Mouse (Mus musculus) testis, adult 2 months (tissue): ENCODE results near the gene Mettl17. TPM values are rescaled to one million over a fixed set of nuclear protein-coding genes. Genes with fewer than 3 reads are reported as not detected.

ENCODE experiments used
- H3K27ac ChIP-seq: fragments of 200-500 bp; 2 replicates; pipeline ENCODE4 v1.5.1; 2012; ENCODE audit warnings: low read depth, low read length; ENCODE audit not compliant: control insufficient read depth, insufficient read depth
- H3K27me3 ChIP-seq: fragments of 200-500 bp; 2 replicates; pipeline ENCODE4 v1.6.1; 2012; ENCODE audit warnings: mild to moderate bottlenecking, low read length, moderate library complexity; ENCODE audit not compliant: control insufficient read depth, insufficient read depth
- H3K36me3 ChIP-seq: fragments of 200-500 bp; 2 replicates; pipeline ENCODE4 v1.6.1; 2012; ENCODE audit warnings: mild to moderate bottlenecking, low read length; ENCODE audit not compliant: control insufficient read depth, insufficient read depth
- H3K4me1 ChIP-seq: fragments of 200-500 bp; 2 replicates; pipeline ENCODE4 v1.6.1; 2012; ENCODE audit warnings: low read length; ENCODE audit not compliant: control insufficient read depth, insufficient read depth
- H3K4me3 ChIP-seq: fragments of 200-500 bp; 2 replicates; pipeline ENCODE4 v1.5.1; 2012; ENCODE audit warnings: low read depth, mild to moderate bottlenecking, low read length, moderate library complexity, mixed read lengths; ENCODE audit not compliant: control insufficient read depth
- CTCF ChIP-seq: fragments of 200-500 bp; IDR thresholded peaks from 2 replicates; pipeline ENCODE4 v1.5.1; 2012; ENCODE audit warnings: low read depth, mild to moderate bottlenecking, inconsistent platforms, low read length, moderate library complexity; ENCODE audit not compliant: control insufficient read depth, insufficient read depth, insufficient replicate concordance
- POLR2A ChIP-seq: fragments of 200-500 bp; IDR thresholded peaks from 2 replicates; pipeline ENCODE4 v1.6.1; 2012; ENCODE audit warnings: low read depth, mild to moderate bottlenecking, inconsistent platforms, low read length, moderate library complexity; ENCODE audit not compliant: control insufficient read depth
- polyA plus RNA-seq: library from polyadenylated mRNA; depleted of rRNA; stranded (reverse); fragments of >200 nt; gene quantifications from 2 replicates; pipeline ENCODE4 v1.2.3, GENCODE M21; 2012

The Mettl17 gene
- polyA plus RNA-seq, 1 experiment: 15.8 TPM

DNA sequence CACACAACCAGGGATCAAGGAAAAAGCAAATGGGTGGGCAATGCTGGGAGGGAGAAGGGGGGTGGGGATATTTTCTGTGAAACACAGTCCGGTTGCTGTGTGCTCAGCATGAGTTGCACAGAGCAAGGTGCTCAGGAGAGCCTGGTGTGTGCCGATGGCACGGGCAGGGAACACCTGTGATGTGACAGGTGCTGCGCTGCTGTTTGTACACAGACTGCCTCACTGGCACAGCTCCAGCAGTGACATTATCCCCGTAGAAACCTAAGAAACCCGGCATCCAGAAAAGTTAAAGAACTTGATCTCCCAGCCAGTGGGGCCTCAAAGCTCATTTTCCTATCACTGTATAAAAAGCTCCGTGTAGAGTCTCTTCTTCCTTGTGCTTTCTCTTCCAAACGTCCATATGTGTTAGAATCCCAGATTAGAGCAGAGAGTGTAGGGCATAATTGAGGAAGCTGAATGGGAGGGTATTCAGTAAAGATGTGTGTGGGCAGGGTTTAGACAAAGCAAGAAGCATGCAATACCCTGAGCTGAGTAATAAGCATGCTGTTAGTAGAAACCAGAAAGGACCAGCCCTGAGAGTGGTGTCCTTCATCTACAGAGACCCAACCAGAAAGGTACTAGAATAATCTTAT, 12.0 kb downstream of the Mettl17 start:
- Histone ChIP-seq H3K4me1 (peaks cover 2% of the 10 kb centered on the region), H3K36me3 (no peaks in the 10 kb centered on the region), H3K27ac (no peak overlapping the region), H3K27me3 (no peaks in the 10 kb centered on the region), H3K4me3 (no peak overlapping the region)
- no peak for TF ChIP-seq CTCF
- no peak for TF ChIP-seq POLR2A

DNA sequence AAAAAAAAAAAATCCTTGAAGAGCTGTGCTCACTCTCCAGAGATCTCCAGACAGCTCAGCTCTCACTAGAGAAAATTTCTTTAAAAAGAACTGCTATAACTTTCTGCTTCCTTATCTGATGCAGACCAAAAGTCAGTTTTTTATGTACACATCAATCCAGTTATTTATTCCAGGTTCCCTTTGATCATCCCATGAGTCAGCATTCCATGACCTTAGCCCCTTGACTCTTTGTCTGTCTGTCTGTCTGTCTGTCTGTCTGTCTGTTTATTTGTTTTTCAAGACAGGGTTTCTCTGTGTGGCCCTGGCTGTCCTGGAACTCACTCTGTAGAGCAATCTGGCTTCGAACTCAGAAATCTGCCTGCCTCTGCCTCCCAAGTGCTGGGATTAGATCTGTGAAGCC, 14.7 kb downstream of the Mettl17 start:
- Histone ChIP-seq H3K27ac (no peak overlapping the region), H3K4me1 (no peaks in the 10 kb centered on the region; the same call in 1 of the 2 replicates), H3K27me3 (no peaks in the 10 kb centered on the region), H3K36me3 (no peaks in the 10 kb centered on the region), H3K4me3 (no peak overlapping the region)
- no peak for TF ChIP-seq CTCF
- no peak for TF ChIP-seq POLR2A

DNA sequence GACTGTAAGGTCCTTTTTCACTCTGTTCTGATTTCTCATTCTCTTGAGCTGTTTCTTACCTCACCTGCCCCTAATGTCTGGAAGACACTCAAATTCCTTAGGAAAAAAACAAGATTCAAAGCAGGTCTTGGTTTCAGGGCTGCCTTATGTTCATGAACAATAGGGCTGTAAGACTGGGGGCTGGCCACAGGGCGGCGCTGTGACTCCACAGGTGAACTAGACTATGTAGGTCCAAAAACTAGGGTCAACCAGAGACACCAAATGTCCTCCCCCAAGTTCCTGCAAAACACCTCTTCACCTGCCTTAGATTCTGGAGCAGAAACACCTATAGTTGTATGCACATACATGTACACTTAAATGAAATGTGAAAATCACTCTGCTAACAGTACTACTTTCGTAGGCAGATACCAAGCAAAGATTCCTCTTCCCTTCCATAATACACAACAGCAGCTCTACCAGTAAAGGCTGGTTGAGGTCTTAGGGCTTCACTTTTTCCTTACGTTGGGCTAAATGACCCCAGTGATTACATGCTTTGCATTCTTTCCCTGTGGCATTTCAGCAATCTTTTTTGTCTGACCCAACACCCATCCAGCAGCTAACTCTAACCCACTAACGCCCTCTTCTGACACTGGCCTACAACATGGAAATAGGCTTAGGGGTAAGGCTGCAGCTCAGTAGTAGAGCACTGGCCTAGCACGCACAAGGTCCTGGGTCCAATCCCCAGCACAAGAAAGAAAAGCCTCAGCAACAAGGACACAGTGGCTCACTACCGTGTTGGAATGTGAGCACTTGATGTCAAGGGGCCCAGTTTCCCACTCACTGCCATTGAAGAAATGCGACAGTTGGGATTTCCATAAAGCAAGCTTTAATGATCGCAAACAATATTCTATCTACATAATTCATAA, 18.4 kb downstream of the Mettl17 start:
- Histone ChIP-seq H3K27ac (no peak overlapping the region), H3K4me1 (no peaks in the 10 kb centered on the region), H3K36me3 (no peaks in the 10 kb centered on the region), H3K4me3 (no peak overlapping the region), H3K27me3 (no peaks in the 10 kb centered on the region)
- TF ChIP-seq POLR2A (no peak), CTCF (peak; percentile 86)

DNA sequence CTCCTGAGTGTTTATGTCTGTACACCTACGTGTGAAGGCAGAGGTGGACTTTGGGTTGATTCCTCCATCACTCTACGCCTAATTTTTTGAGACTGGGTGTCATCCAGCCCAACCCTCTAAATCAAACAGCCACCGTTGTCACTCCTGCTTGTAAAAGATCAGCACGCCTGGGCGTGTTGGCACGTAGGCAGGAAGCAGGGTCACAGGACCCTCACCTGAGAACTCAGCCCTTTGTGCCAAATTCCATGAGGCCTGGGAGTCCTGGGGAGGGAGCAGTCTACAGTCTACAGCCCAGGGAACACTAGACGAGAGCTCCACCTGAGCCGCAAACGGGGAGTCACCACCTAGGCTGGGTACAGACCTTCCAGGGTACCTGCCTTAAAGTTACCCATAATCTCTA, 19.1 kb downstream of the Mettl17 start:
- TF ChIP-seq POLR2A (no peak), CTCF (no peak)
- Histone ChIP-seq H3K4me3 (no peak overlapping the region), H3K36me3 (no peaks in the 10 kb centered on the region)

DNA sequence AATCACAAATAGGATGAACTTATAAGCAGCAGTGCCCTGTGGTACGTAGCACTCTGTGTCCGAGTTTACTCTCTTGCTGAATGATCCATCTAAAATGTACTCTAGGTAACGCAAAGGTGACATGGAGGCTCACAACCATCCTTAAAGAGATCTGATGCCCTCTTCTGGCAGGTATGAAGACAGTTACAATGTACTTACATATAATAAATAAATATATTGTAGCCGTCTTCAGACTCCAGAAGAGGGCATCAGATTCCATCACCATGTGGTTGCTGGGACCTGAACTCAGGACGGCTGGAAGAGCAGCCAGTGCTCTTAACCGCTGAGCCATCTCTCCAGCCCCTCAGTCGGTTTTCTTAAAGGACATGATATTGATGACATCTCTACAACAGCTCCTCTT, 20.1 kb downstream of the Mettl17 start:
- Histone ChIP-seq H3K36me3 (no peaks in the 10 kb centered on the region), H3K27me3 (no peaks in the 10 kb centered on the region), H3K4me1 (no peaks in the 10 kb centered on the region), H3K4me3 (no peak overlapping the region), H3K27ac (no peak overlapping the region)
- no peak for TF ChIP-seq CTCF
- no peak for TF ChIP-seq POLR2A

More for the DNA sequence above, 19.1 kb downstream of the Mettl17 start:
- Histone ChIP-seq H3K27ac (no peak overlapping the region), H3K4me1 (no peaks in the 10 kb centered on the region), H3K27me3 (no peaks in the 10 kb centered on the region)

DNA sequence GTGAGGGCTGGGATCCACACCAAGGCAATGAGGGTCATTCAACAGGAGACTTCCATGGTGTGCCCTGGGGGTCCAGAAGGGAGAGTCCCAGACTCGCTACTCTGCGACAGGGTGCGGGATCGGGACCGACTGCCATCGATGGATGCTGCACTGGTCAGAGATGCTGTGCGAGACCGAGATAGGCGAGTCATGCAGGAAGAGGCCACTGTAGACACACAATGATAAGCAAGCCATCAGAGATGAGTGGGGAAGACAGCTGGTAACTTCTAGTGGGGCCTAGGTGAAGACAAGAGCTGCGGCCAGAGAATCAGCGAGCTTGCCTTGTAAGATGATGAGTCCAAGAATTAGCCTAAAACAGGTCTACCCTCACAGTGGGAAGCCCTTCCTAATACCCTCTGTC, 21.5 kb downstream of the Mettl17 start:
- Histone ChIP-seq H3K36me3 (no peaks in the 10 kb centered on the region), H3K4me3 (no peak overlapping the region)
- no peak for TF ChIP-seq POLR2A

DNA sequence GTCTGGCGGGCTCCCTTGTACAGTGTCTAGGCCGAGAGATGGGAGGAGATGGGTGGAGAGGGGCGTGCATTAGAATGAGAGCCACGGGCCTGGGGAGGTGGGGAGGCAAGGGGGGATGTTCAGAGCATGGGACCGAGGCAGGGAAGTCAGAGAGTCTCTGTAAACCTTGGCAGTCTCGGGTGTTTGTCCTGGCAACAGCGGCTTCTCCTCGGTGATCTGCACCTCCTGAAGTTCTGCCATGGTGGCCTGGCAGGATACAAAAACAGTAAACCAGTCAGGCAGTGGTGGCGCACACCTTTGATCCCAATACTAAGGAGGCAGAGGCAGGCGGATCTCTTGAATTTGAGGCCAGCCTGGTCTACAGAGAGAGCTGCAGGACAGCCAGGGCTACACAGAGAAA, 26.7 kb downstream of the Mettl17 start:
- Histone ChIP-seq H3K27ac (no peak overlapping the region), H3K27me3 (no peaks in the 10 kb centered on the region), H3K36me3 (no peaks in the 10 kb centered on the region), H3K4me3 (no peak overlapping the region), H3K4me1 (peaks cover 15% of the 10 kb centered on the region)
- TF ChIP-seq CTCF (no peak), POLR2A (no peak)

More for the DNA sequence above, 21.5 kb downstream of the Mettl17 start:
- Histone ChIP-seq H3K27ac (no peak overlapping the region), H3K27me3 (no peaks in the 10 kb centered on the region), H3K4me1 (no peaks in the 10 kb centered on the region)
